Mouse (Mus musculus) myocyte (in vitro differentiated cells): ENCODE data around the gene Iqgap1.

ENCODE experiments used
- E2F4 ChIP-seq: IDR thresholded peaks from one replicate; pipeline ENCODE4 v1.6.1; 2011; ENCODE audit warnings: mild to moderate bottlenecking, control low read depth, moderate library complexity; ENCODE audit not compliant: insufficient read depth
- MAX ChIP-seq: IDR thresholded peaks from one replicate; pipeline ENCODE4 v1.6.1; 2011; ENCODE audit warnings: low read depth, mild to moderate bottlenecking, control low read depth
- MYOG ChIP-seq, 3 experiments: IDR thresholded peaks; one replicate each; pipeline ENCODE4 v1.6.1; 2011; ENCODE audit warnings: control low read depth in 2 of 3, low read depth in 2 of 3, mild to moderate bottlenecking in 2 of 3; ENCODE audit not compliant: insufficient read length in 2 of 3, control insufficient read depth in 1 of 3, insufficient read depth in 1 of 3
- POLR2A ChIP-seq: IDR thresholded peaks from one replicate; pipeline ENCODE4 v1.6.1; 2011; ENCODE audit warnings: low read depth, mild to moderate bottlenecking, control low read depth, moderate library complexity; ENCODE audit not compliant: insufficient read length
- REST ChIP-seq: IDR thresholded peaks from one replicate; pipeline ENCODE4 v1.6.1; 2011; ENCODE audit warnings: mild to moderate bottlenecking, control low read depth, moderate library complexity; ENCODE audit not compliant: insufficient read depth, insufficient read length

- TF ChIP-seq E2F4 (no peak), POLR2A (no peak), MAX (no peak), REST (no peak), MYOG (IDR thresholded peaks at IDR 0.05; ENCODE audit: control insufficient read depth in 1 of 3, insufficient read depth in 1 of 3, insufficient read length in 2 of 3, low read depth in 2 of 3) (no peak)
These were observed 29.5 kb upstream of the Iqgap1 start for GRCm38 (mm10) chr7:80855316-80855715.
